Mouse (Mus musculus) T-helper 17 cell (primary cell): ENCODE results near the gene Slc39a11.

Experiments used
- in situ Hi-C, 2 experiments: fragments of 300-600 bp; cut with MboI, MseI; formaldehyde crosslinking; loops; 1 replicate in 1 of 2; 2 replicates in 1 of 2; pipeline ENCODE4 v1.15.1; 2025; ENCODE audit warnings: high pct_unique_total_duplicates in 2 of 2

Slc39a11 gene

GRCm38 (mm10) chr11:113214741-113215140 lies 435.1 kb downstream of the Slc39a11 start:
- in situ Hi-C loops: no loop called here

GRCm38 (mm10) chr11:113212390-113213025 lies 437.4 kb downstream of the Slc39a11 start:
- in situ Hi-C loops: no loop called here

GRCm38 (mm10) chr11:113209220-113209878 lies 440.5 kb downstream of the Slc39a11 start:
- in situ Hi-C loops: no loop called here

DNA sequence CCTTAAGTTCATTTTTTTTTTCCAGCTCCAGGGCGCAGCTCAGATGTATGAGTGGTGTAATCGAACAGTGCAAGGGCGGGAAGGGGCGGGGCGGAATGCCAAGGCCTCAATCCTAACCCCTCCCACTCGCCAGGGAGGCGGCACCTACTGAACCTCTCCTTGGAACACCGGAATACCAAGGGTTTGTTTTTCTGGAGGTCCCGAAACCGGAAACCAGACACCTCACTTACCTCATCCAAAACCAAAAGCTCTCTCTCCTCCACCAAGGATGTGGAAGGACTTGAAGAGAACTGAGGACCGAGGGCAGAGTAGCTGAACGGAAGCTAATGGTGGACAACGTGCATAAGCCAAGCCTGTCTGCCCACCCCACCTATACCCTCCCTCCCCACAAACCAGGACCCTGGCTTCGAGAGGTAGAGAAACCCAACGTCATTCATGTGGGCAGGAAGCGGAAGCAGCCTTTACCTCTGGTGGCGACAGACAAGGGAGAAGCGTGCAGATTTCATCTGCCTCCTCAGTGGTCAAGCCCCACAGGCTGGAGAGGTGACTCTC lies 441.3 kb downstream of the Slc39a11 start:
- in situ Hi-C loops: no loop called here

DNA sequence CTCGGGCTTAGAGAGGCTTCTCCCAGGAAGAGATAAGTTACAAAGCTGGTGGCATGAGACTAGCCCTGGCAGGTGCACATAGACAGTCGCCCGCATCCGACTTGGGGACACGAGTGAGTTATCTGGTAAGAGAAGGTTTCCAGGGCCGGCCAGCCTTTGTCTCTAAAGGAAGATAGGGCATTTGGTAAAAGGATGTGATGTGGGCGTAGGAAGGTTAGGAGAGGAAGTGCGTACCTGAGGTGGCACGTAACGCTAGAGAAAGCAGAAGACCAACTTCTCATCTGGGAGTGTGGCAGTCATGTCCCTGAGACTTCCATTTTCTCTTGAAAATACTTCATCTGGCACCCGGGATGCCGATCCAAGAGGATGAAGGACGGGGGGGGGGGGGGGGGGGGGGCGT lies 441.9 kb downstream of the Slc39a11 start:
- in situ Hi-C loops: no loop called here

- in situ Hi-C loops: no loop called here
Observed at GRCm38 (mm10) chr11:113206099-113206498, 443.8 kb downstream of the Slc39a11 start.

DNA sequence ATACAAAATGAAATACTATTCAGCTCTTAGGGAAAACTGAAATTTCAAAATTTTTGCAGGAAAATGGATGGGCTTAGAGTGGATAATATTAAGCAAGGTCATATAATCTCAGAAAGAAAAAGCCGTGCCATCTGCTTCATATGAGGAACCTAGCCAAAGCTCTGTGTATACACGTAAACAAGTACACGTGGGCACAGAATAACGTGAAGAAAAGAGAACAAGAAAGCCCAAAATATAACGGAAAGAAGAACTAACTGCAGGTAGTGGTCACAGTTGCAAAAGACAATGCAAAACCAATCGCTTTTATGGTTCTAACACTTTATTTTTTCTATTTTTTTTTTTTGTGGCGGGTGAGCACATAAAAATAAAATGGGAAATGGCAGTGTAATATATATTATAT lies 446.9 kb downstream of the Slc39a11 start:
- in situ Hi-C loops: no loop called here

DNA sequence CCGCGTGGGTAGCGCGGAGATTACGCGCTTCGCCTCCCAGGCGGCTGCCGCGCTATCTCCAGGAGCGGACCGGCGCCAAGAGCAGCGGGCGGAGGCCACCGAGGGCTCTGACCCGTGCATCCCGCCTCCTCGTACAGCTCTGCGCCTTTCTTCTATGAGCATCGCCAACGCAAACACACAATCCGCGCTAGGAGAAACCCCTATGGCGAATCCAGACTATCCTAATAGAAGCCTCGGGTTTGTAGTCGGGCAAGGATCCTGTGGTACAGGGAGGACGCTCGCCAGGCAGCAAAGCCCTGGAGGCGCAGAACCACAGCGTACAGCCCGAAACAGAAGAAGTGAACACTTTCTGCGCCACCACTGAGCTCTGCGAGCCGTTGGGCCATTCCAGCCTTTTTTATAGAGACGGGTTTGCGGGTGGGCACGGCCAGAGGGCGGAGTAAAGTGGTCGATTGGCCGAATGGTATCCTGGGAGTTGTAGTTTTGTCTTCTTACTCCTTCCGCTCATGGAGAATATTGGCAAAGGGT lies 448.3 kb downstream of the Slc39a11 start:
- in situ Hi-C loops: no loop called here

DNA sequence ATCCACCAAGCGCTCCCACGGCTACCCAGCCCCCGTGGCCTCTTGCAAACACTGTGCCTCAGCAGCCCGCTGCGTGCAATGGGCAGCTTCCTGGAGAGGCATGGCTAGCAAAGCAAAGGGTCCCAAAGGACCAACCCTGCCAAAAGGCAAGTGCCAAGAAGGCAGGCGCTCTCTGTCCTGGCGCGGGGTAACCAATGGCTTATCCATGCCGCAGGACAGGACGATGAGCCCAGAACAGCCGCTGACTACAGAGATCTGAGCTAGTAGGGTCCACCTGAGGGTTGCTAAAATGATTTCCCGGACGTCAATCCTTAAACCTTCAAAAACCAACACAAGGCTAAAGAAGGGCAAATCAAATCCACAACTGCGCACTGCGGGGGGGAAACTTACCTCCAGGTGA lies 449.0 kb downstream of the Slc39a11 start:
- in situ Hi-C loops: no loop called here

DNA sequence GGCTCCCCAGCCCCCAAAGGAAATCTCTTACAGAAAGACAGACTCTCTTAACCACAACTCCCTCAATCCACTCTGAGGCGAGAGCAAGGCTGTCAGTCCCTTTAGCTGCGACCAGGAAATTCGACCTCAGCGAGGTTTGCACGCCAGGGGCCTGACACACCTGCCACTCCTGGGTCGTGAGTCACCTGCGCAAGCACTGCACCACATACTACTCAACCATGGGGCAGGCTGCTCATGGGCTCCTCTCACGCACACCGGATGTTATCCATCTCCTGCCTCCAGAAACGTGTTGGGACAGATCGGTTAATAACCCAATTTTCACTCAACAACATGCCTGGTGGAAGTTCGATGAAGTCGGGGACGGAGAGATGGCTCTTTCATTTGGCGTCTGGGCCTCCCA lies 451.3 kb downstream of the Slc39a11 start:
- in situ Hi-C loops: loop anchor here in 1 of 2 experiments (25.0 kb wide), 1 partner anchor 214 kb away; no protein-coding TSS in a partner anchor

- in situ Hi-C loops: loop anchor here in 1 of 2 experiments (25.0 kb wide), 1 partner anchor 215 kb away; no protein-coding TSS in a partner anchor
Observed at GRCm38 (mm10) chr11:113197624-113198023, 452.3 kb downstream of the Slc39a11 start.

GRCm38 (mm10) chr11:113196234-113197007 lies 453.5 kb downstream of the Slc39a11 start:
- in situ Hi-C loops: loop anchor here in 1 of 2 experiments (25.0 kb wide), 1 partner anchor 216 kb away; no protein-coding TSS in a partner anchor
